Mouse (Mus musculus) T-helper 2 cell (primary cell): Measurements from ENCODE around the gene Ttc39b.

Experiments
- in situ Hi-C: fragments of 300-600 bp; cut with MboI, MseI; formaldehyde crosslinking; loops from one replicate; pipeline ENCODE4 v1.15.1; 2025; ENCODE audit warnings: high pct_unique_total_duplicates

The Ttc39b gene

DNA sequence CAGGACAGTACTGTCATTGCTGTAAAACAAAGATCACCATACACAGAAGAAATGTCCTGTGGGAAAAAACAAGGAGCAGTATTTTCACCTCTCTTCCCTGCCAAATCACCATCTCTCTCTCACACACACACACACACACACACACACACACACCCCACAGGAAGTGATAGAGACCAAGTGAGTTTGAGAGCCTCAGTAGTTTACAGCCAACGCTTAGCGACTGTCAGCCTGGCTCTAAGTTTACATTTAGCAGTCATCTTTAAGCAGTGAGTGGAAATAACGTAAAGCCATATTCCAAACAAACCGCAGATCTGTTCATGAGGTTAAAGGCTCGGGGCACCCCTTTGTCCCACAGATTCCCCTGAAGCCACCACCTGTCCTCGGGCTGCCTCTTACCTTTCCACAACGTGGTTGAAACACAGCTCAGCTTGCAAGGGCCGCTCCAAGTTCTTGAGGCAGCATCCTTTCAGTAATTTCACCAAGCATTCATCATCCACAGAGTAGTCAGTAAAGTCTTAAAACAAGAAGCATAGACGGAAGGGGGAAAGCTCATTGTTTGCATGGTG lies 91.7 kb downstream of the Ttc39b start:
- in situ Hi-C loops = no loop called here

- in situ Hi-C loops = no loop called here
Observed at GRCm38 (mm10) chr4:83228664-83229283, 95.3 kb downstream of the Ttc39b start.

GRCm38 (mm10) chr4:83228073-83228472 lies 96.0 kb downstream of the Ttc39b start:
- in situ Hi-C loops = no loop called here

GRCm38 (mm10) chr4:83225633-83226360 lies 98.3 kb downstream of the Ttc39b start:
- in situ Hi-C loops = no loop called here

DNA sequence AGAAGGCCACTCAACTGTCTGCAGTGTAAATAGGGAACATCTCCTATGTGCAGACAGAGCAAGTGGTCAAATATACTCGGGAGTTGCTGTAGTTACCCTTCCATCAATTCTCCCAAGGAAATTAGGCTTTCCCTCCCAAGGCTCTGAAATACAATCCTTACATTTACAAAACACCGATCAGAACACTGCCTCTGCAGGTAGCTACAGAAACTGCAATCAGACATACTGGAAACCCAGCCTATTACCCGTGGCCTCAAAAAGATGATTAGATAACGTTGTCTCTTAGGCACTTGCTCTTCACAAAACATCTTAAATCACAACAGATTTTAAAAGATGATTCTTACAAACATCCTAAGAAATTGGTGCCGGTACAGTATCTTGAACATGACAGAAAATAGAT lies 99.8 kb downstream of the Ttc39b start:
- in situ Hi-C loops = no loop called here

GRCm38 (mm10) chr4:83223197-83223596 lies 100.9 kb downstream of the Ttc39b start:
- in situ Hi-C loops = no loop called here

GRCm38 (mm10) chr4:83220761-83221557 lies 103.1 kb downstream of the Ttc39b start:
- in situ Hi-C loops = no loop called here

DNA sequence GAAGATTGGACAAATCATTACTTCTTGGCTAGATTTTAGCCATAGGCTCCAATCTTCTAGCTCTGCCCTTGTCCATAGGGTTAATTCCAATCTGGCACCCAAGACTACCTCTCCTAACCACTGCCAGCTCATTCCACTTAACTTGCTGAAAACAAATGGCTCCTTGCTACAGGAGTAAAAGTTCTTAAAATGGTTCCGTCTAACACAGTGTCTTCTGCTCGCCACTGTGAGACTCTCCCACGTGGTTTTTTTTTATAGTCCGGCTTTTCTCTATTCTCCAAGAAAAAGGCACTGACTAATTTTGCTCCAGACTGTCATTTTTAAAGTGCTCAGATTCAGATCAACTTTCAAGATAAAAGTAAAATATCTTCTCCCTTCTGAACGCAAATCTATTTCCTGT lies 104.8 kb downstream of the Ttc39b start:
- in situ Hi-C loops = no loop called here

GRCm38 (mm10) chr4:83217128-83217527 lies 106.9 kb downstream of the Ttc39b start:
- in situ Hi-C loops = no loop called here

GRCm38 (mm10) chr4:83216381-83216780 lies 107.7 kb downstream of the Ttc39b start:
- in situ Hi-C loops = no loop called here

DNA sequence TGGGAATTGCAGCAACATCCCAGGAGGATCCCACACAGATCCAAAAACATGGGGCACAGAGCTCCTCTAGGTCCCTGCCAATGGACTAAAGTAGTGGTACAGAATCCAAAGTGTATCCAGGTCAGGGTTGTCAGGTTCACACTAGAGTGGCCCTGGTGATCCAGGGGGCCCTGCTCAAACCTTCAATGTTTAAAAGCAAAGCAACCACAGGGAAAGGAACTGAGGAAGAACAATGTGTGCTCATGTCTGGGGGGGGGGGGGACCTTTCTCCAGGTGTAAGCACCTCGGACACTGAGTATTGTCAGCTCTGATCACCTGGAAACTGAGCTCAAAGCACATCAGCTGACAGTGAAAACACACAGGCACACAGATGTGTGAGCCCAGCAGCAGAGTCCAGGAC lies 108.3 kb downstream of the Ttc39b start:
- in situ Hi-C loops = no loop called here

DNA sequence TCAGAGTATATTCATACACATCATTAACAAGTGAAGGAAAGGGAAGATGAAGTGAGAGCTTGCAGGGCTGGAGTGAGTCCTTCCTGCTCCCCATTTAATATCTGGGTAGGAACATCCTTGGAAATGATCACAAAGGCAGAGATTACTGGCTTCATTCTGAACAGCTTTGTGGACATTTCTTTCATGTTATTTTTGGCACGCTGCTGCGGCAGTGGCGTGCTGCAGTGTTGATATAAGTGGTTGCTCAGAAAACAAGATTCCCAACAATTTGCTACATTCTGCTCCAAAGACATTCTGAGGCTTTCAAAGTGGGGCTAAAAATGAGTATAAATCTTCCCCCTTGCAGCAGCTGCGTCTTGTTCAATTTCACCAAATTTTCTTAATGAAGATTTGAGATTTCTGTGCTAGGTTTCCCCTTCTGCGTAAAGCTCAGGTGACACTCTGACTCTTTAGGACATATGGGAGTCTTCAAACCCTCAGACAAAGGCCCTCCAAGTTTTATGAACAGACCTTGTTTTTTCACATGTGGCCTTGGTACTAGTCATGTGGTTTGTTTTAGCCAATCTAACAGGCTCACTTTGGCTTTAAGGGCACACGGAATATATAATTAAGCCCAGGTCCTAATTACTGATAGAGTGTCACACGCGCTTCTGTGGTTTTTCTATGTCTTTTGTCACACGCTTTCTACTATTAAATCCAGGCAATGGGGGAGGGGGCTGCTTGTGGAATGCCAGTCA lies 109.1 kb downstream of the Ttc39b start:
- in situ Hi-C loops = no loop called here

- in situ Hi-C loops = no loop called here
Observed at GRCm38 (mm10) chr4:83213752-83214151, 110.3 kb downstream of the Ttc39b start.

DNA sequence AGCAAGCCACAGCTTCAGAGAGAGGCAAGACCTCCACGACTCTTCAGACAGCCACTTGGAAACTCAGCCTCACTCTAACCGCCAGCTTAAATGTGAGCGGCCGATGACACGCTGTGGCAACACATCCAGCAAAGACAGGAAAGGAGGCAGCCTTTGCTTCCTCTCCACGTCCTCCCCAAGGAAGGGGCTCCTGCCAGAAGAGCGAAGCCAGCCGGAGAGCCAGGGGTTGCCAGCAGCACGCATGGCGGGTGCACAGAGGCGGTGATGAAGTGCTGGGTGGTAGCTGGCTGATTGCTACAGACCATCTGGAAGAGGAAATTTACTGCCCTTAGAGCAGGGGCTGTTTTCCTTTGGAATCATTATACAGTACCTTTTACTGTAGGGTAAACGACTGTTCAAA lies 112.3 kb downstream of the Ttc39b start:
- in situ Hi-C loops = no loop called here

- in situ Hi-C loops = no loop called here
Observed at GRCm38 (mm10) chr4:83210437-83210836, 113.6 kb downstream of the Ttc39b start.

GRCm38 (mm10) chr4:83206803-83207586 lies 117.1 kb downstream of the Ttc39b start:
- in situ Hi-C loops = no loop called here

GRCm38 (mm10) chr4:83206416-83206802 lies 117.6 kb downstream of the Ttc39b start:
- in situ Hi-C loops = no loop called here

DNA sequence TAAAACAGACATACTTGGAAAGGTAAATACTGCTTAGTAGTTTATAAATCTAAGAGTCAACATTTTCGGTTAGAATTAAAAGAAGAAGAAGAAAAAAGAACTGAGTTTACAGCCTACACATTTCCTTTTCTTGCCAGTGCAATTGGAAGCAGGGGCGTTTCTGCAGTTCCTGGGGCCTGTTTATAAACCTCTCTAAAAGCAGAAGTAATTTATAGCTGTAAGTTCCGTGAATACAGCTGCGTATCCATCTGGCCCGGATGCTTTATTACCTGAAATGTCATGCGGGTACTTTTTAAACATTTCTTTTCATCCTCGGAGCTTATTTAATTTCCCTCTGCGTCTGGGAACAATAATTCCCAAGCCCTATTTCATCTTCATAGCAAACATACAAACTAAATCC lies 124.7 kb downstream of the Ttc39b start:
- in situ Hi-C loops = no loop called here

- in situ Hi-C loops = no loop called here
Observed at GRCm38 (mm10) chr4:83198123-83198522, 125.9 kb downstream of the Ttc39b start.

DNA sequence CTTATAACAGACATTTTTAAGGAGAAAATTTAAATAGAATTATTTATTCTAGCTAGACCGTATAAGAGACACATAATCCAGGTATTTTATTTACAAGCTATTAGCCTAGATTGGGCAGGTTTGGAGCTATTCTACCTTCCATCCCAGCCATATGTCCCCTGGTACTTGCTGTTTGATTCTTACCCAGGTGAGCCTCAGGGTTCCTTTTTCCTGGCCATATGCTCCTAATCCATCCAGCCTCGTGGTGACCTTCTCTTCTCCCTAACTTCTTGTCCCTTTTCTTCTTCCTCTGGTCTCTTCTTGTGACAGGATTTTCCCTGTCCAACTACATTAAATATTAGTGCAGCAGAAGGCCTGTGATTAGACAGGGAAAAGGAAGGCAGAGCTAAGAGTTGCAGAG lies 134.3 kb downstream of the Ttc39b start:
- in situ Hi-C loops = no loop called here

DNA sequence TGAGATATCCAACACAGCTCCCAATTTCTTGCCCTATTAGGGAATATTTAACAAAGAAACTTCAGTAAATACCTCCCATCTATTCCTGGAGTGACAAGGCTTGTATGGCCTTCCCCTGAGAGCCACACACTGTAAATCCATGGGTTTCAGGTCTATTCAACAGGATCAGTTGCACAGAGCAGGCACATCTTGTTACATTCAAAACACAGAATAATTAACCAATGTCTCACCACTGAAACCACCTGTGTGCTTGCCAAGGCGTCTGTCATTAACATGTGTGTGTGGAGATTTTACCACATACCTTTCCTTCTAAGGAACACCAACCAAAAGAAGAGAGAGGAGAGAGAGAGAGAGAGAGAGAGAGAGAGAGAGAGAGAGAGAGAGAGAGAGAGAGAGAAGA lies 136.7 kb downstream of the Ttc39b start:
- in situ Hi-C loops = no loop called here
